Mouse (Mus musculus) thymus, adult 2 months (tissue): Measurements from ENCODE around the gene Il1rapl1.

Source experiments
- CTCF ChIP-seq: fragments of 200-500 bp; IDR thresholded peaks from 2 replicates; pipeline ENCODE4 v1.5.1; 2012; ENCODE audit warnings: mild to moderate bottlenecking, control low read depth, low read length, moderate library complexity, borderline replicate concordance; ENCODE audit not compliant: control insufficient read depth, poor library complexity, insufficient read depth; ENCODE audit errors: extremely low read depth
- POLR2A ChIP-seq: fragments of 200-500 bp; IDR thresholded peaks from 2 replicates; pipeline ENCODE4 v1.6.1; 2012; ENCODE audit warnings: mild to moderate bottlenecking, low read length, control low read depth, moderate library complexity; ENCODE audit not compliant: control insufficient read depth, poor library complexity, insufficient read depth; ENCODE audit errors: extremely low read depth

- TF ChIP-seq CTCF (no peak), POLR2A (no peak)
Observed at GRCm38 (mm10) chrX:88072741-88073419, 42.6 kb downstream of the Il1rapl1 start.
